Comparison of ENCODE assay signal across 8 mouse cellular contexts in the genomic region with DNA sequence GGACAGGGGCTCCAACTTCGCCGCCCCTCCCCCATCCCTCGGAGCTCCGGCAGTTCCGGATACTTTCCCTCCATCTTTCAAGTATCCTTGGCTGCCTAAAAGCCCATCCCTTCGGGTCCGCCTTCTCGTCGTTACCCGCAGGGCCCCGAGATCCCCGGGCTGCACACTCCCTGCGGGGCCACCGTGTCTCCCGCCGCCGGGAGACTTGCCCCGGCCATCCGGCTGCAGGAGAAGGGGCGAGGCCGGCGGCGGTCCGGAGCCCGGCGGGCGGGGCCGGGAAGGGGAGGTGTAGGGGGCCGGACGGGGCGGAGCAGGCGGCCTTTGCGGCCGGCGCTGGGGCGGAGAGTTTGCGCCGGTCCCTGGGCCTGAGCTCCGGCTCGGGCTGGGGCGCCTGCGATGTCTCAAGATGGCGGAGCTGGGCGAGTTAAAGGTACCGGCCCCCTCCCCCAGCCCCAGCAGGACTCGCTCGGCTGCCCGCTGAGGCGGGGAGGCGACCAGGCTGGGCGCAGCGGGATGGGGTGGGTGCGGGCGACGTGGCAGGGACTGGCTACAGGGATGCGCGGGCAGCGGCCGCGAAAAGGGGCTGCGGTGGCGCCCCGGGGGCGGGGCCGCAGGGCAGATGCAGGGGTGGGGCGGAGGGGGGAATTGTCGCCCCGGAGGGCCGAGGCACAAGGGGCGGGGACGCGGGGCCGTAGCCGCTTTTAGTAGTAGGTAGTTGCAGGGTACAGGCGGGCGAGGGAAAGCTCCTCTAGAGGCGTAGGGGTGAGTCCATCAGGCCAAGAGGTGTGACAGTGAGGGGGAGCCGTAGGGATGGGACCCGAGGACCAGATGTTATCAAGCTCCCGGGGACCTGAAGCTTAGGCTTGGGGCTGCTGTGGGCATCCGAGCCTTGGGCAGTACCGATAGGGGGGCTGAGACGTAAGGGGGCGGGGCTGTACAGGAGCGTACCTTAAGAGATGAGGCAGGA. TPM values are rescaled to one million over a fixed set of nuclear protein-coding genes. Genes with fewer than 3 reads are reported as not detected.
DNase-seq lines count a peak whose midpoint lies in the region; ATAC-seq lines count a peak whose summit lies in the region.

No protein-coding gene starts in this region.

- ATAC-seq in inflammation-experienced regulatory T-cells, adult 6 months: peak; percentile 66

- peaks cover 39% of the 10 kb centered on the region for H3K36me3 ChIP-seq in megakaryocyte, embryonic 14.5 days (replicated peaks; ENCODE audit: low read length)

- no peaks in the 10 kb centered on the region for H3K27me3 ChIP-seq in megakaryocyte, embryonic 14.5 days (replicated peaks)

- H3K4me3 ChIP-seq in megakaryocyte, embryonic 14.5 days (replicated peaks): peak overlapping the region; percentile 96

- DNase-seq in adipocyte (ENCODE audit: low spot score): peak; percentile 84
- peak; percentile 86 for DNase-seq in embryo, embryonic 10 days (ENCODE audit: low spot score)
- peak; percentile 92 for DNase-seq in gastrocnemius, postnatal 10 days
- peak; percentile 45 to 77 for DNase-seq in left cerebral cortex, adult 9 months (ENCODE audit: low spot score in 2 of 2)
- DNase-seq in right cerebral cortex, adult 2 months (ENCODE audit: low spot score in 2 of 2): peak; percentile 66 to 77
- DNase-seq in urinary bladder, postnatal 10 days (ENCODE audit: low spot score): peak; percentile 64

- H3K4me1 ChIP-seq in megakaryocyte, embryonic 14.5 days: peaks cover 52% of the 10 kb centered on the region

- H3K9me3 ChIP-seq in megakaryocyte, embryonic 14.5 days: no peaks in the 10 kb centered on the region

RNA-seq across cellular contexts. Expression of a gene that starts 0.9 kb away (rescaled TPM):
- total RNA-seq in gastrocnemius, postnatal 10 days (2021): 10 to 100 TPM; 18.0 to 29.1 TPM
- polyA plus RNA-seq in inflammation-experienced regulatory T-cells, adult 6 months (2017; shearing (Covaris generic)): 10 to 100 TPM; 34.3 to 65.5 (median 46.6) TPM
- polyA plus RNA-seq in megakaryocyte, embryonic 14.5 days (2012; ENCODE audit: insufficient read depth, low replicate concordance): 30.6 and 32.8 TPM in 2 replicates

RNA-seq across cellular contexts. Expression of a gene that starts 11.3 kb away (rescaled TPM):
- total RNA-seq in gastrocnemius, postnatal 10 days (2021): 1 to 10 TPM in 1 of 2 experiments, under 1 TPM in 1; 0.92 to 1.5 TPM
- 1 to 10 TPM in 2 of 3 experiments, under 1 TPM in 1; 0.86 to 2.5 (median 1.3) TPM for polyA plus RNA-seq in inflammation-experienced regulatory T-cells, adult 6 months (2017; shearing (Covaris generic))
- 0.17 TPM in 1 of 2 replicates, not detected in the other for polyA plus RNA-seq in megakaryocyte, embryonic 14.5 days (2012; ENCODE audit: insufficient read depth, low replicate concordance)

RNA-seq across cellular contexts. Expression of a gene that starts 27.1 kb away (rescaled TPM):
- total RNA-seq in gastrocnemius, postnatal 10 days (2021): 1 to 10 TPM; 1.4 to 1.6 TPM
- polyA plus RNA-seq in inflammation-experienced regulatory T-cells, adult 6 months (2017; shearing (Covaris generic)): under 1 TPM in 2 of 3 experiments, not detected in 1; 0.53 to 0.97 TPM
- 9.5 and 30.5 TPM in 2 replicates for polyA plus RNA-seq in megakaryocyte, embryonic 14.5 days (2012; ENCODE audit: insufficient read depth, low replicate concordance)

RNA-seq across cellular contexts. Expression of a gene that starts 30.4 kb away (rescaled TPM):
- 10 to 100 TPM; 18.4 to 19.9 TPM for total RNA-seq in gastrocnemius, postnatal 10 days (2021)
- 10 to 100 TPM; 61.8 to 74.4 (median 63.7) TPM for polyA plus RNA-seq in inflammation-experienced regulatory T-cells, adult 6 months (2017; shearing (Covaris generic))
- polyA plus RNA-seq in megakaryocyte, embryonic 14.5 days (2012; ENCODE audit: insufficient read depth, low replicate concordance): 0.70 and 5.0 TPM in 2 replicates

RNA-seq across cellular contexts. Expression of a gene that starts 30.4 kb away (rescaled TPM):
- total RNA-seq in gastrocnemius, postnatal 10 days (2021): 10 to 100 TPM; 49.0 to 58.9 TPM
- polyA plus RNA-seq in inflammation-experienced regulatory T-cells, adult 6 months (2017; shearing (Covaris generic)): 10 to 100 TPM; 44.6 to 73.7 (median 47.3) TPM
- 2.5 and 19.1 TPM in 2 replicates for polyA plus RNA-seq in megakaryocyte, embryonic 14.5 days (2012; ENCODE audit: insufficient read depth, low replicate concordance)

Comparison
In these comparisons a context has a peak if more than half of its experiments do, and no peak if none do; other contexts are left out.
1. Peak in every context shown above with its lines: DNase-seq, ATAC-seq and H3K4me3 ChIP-seq.